Mouse (Mus musculus) embryonic facial prominence, embryonic 10.5 days (tissue): Measurements from ENCODE around the gene Il2. TPM values are rescaled to one million over a fixed set of nuclear protein-coding genes. Genes with fewer than 3 reads are reported as not detected.

Experiments used
- DNase-seq: peaks from one replicate; pipeline ENCODE4 v3.0.0-alpha.2; 2017; ENCODE audit warnings: low spot score
- H3K27ac ChIP-seq: fragments of 300-500 bp; sonication (generic); replicated peaks from 2 replicates; pipeline ENCODE4 v1.5.1; 2016; ENCODE audit warnings: mild to moderate bottlenecking
- H3K27me3 ChIP-seq: fragments of 300-500 bp; sonication (generic); replicated peaks from 2 replicates; pipeline ENCODE4 v1.6.1; 2016; ENCODE audit warnings: low read depth, mild to moderate bottlenecking; ENCODE audit not compliant: poor library complexity, severe bottlenecking
- H3K36me3 ChIP-seq: fragments of 300-500 bp; sonication (generic); replicated peaks from 2 replicates; pipeline ENCODE4 v1.6.1; 2016; ENCODE audit warnings: mild to moderate bottlenecking, moderate library complexity
- H3K4me1 ChIP-seq: fragments of 300-500 bp; sonication (generic); 2 replicates; pipeline ENCODE4 v1.6.1; 2016
- H3K4me3 ChIP-seq: fragments of 300-500 bp; sonication (generic); 2 replicates; pipeline ENCODE4 v1.5.1; 2016; ENCODE audit warnings: mild to moderate bottlenecking, moderate library complexity
- H3K9me3 ChIP-seq: fragments of 300-500 bp; sonication (generic); 2 replicates; pipeline ENCODE4 v1.6.1; 2016; ENCODE audit warnings: mild to moderate bottlenecking
- WGBS: fragments of 180-500 bp; shearing (Covaris S2); methylation state at CpG from one replicate; pipeline ENCODE4 v1.1.7; 2016; 5-methylcytosine and 5-hydroxymethylcytosine counted together
- polyA plus RNA-seq: library from polyadenylated mRNA; unstranded; fragments of >200 nt; fragmentation: Nextera tagmentation; extraction: Ambion mirVana; gene quantifications from 2 replicates; pipeline ENCODE4 v1.2.1, GENCODE M21; 2016

Gene Il2
- 0.18 and 0.22 TPM in 2 replicates for polyA plus RNA-seq

DNA sequence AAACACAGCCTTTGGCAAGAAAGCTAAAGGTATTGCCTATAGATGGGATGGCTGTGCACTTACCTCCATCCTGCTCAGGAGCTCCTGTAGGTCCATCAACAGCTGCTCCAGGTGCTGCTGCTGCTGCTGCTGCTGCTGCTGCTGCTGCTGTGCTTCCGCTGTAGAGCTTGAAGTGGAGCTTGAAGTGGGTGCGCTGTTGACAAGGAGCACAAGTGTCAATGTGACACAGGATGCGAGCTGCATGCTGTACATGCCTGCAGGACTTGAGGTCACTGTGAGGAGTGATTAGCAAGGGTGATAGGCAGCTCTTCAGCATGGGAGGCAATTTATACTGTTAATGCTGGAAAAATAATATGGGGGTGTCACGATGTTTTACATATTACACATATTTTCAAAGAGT is at the start of gene Il2:
Gene Il2, minus strand, starts transcription at position 305 of the 400 bp plus-strand sequence.
- Histone ChIP-seq H3K27ac (no peak within 1 kb of the TSS), H3K4me3 (no peak within 1 kb of the TSS), H3K9me3 (no peaks in the 10 kb centered on the region), H3K27me3 (no peaks in the 10 kb centered on the region), H3K4me1 (no peaks in the 10 kb centered on the region), H3K36me3 (no peaks in the 10 kb centered on the region)
- no peak for DNase-seq
- 82% methylated on average over 4 of the region's 4 CpGs for WGBS

DNA sequence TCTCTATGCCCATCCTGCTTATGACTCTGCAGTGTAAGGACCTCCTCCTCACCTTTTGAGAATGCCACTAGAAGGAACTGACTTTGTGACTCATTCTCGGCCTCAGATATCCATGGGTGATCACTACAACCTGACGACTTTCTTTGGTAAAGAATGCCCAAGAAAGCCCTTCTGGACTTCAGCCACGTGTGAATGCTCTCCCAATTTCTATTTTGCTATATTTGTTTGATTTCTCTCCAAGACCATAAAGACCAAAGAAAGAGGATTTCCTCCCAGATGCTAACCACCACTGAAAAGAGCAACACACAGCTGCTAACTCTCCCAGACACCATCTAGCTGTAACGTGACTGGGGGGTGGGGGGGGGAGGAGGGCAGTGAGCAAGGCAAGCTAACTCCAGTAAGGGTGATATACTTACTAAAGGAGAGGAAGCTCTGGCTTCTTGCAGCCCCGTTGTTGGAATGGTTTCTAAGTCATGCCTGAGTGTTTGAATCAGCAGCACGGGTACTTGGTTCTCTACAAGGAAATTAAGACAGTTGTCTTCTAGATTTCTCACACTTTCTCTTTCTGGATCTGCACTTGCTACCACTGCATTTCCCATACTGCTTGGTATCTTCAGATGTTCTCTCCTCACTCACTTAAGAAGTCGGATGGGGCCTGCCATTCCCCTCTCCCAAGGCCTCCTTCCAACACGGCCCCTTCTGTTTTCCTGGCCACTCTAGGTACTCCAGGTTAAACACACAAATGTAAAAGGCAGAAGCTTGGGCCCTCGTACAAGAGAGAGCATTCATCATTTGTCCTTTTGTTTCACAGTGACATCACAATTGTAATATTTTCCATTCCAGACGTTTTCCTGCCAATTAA is 49.2 kb upstream of the Il2 start:
- WGBS: 81% methylated on average over 10 of the region's 10 CpGs
- Histone ChIP-seq H3K27me3 (no peaks in the 10 kb centered on the region), H3K36me3 (no peaks in the 10 kb centered on the region), H3K9me3 (no peaks in the 10 kb centered on the region; the same call in 1 of the 2 replicates), H3K4me3 (no peak overlapping the region), H3K4me1 (no peaks in the 10 kb centered on the region), H3K27ac (no peak overlapping the region)
- no peak for DNase-seq

DNA sequence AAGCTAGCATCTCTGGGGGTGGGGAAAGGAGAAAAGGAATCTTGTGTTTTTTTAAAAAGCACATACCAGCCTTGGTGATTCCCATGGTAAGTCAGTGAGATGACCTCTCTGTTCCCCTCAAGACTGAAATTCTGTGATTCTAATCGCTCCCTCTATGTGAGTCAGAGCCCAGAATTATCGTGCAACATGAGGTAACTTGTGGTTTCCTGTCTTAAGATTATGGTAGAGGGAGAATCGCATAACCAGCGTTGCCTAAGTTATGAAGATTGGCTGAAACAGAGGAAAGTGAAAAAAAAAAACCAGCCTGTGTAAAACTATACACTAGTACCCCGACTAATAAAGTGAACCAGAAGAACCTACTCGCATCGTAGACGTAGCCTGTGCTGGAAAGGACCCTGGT is 47.5 kb upstream of the Il2 start:
- Histone ChIP-seq H3K27ac (no peak overlapping the region), H3K9me3 (no peaks in the 10 kb centered on the region; the same call in 1 of the 2 replicates), H3K4me1 (no peaks in the 10 kb centered on the region), H3K36me3 (no peaks in the 10 kb centered on the region), H3K4me3 (no peak overlapping the region), H3K27me3 (no peaks in the 10 kb centered on the region)
- WGBS: 92% methylated on average over 8 of the region's 8 CpGs
- DNase-seq: no peak

DNA sequence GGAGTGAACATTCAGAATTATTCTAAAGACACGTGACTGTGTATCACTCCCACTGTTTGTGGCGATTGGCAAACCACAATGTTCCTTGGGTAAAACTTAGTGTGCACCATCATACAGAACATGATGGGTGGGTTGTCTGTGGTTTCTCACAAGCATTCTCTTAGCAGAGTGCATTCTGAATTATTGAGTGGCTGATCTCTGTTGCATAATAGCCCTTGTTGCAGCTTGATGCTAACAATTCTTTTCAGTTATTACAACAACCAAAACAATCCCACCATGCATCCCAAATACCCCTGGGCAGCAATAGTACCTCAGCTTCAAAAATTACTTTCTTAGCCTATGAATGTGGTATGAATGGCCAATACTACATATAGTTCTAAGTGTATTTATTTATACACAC is 43.5 kb upstream of the Il2 start:
- no peaks in the 10 kb centered on the region for H3K36me3 ChIP-seq
- H3K27ac ChIP-seq: no peak overlapping the region
- 96% methylated on average over 2 of the region's 2 CpGs for WGBS
- no peaks in the 10 kb centered on the region for H3K4me1 ChIP-seq
- DNase-seq: no peak
- no peaks in the 10 kb centered on the region for H3K27me3 ChIP-seq
- no peak overlapping the region for H3K4me3 ChIP-seq
- H3K9me3 ChIP-seq: no peaks in the 10 kb centered on the region; the same call in 1 of the 2 replicates

DNA sequence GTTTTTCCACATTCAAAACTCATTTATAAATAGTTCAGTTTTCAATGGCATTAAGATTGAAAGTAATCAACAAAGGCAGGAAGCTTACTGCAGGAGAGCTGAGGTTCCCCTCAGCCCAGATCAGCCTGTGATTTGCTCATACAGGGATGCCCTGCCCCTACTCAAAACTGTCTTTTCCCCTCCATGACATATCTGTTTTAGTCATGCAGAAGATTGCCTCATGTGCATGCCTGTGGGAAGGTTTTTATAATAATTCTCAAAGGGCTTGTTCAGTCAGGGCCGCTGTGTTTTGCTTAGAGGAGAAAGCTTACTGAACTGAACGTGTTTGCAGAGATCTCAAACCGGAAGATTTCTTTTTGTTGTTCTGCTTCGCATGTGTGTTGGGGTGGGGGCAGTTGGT is 35.3 kb upstream of the Il2 start:
- H3K27me3 ChIP-seq: no peaks in the 10 kb centered on the region
- H3K36me3 ChIP-seq: no peaks in the 10 kb centered on the region
- DNase-seq: no peak
- no peaks in the 10 kb centered on the region for H3K9me3 ChIP-seq
- 87% methylated on average over 4 of the region's 4 CpGs for WGBS
- H3K4me1 ChIP-seq: peaks cover 3% of the 10 kb centered on the region; the same call in 1 of the 2 replicates
- H3K4me3 ChIP-seq: no peak overlapping the region
- H3K27ac ChIP-seq: no peak overlapping the region

DNA sequence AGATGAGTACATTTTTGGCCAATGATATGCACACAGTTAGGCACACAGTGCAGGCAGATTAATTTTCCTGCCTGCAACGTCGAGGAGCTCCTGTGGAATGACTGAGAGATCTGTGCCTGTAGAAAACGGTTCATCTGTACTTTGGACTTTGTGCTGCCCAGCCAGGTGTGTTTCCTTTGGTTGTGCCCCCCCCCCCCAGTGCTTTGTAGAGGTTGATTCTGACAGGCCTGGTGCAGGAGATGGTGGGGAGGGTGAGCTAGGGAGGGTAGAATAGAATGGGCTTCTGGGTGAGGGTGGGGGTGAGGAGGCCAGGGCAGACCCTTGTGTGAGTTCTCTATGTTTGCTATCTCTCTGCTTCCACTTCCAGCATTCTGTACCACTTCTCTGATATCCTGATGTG is 32.5 kb upstream of the Il2 start:
- H3K36me3 ChIP-seq: no peaks in the 10 kb centered on the region
- no peak for DNase-seq
- no peak overlapping the region for H3K4me3 ChIP-seq
- no peak overlapping the region for H3K27ac ChIP-seq
- no peaks in the 10 kb centered on the region for H3K27me3 ChIP-seq
- peaks cover 12% of the 10 kb centered on the region for H3K4me1 ChIP-seq
- no peaks in the 10 kb centered on the region for H3K9me3 ChIP-seq
- WGBS: 84% methylated on average over 3 of the region's 3 CpGs

DNA sequence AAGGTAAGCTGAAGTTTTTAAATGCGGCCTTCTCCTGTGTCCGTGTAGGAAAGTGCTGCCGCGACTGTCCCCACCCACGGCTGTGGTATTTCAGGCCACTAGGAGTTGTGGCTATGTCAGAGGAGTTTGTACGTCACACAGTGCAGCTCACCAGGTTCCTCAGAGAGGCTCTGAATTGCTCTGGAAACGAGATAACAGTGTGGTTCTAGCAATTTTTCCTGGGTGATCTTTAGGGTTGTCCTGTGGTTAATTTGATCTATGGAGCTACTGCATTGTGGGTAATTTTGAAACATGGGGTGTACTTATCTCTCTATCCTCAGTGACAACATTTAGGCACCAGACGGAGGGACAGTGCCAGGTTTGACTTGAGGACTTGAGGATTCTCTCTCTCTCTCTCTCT is 31.3 kb upstream of the Il2 start:
- Histone ChIP-seq H3K27ac (no peak overlapping the region), H3K36me3 (no peaks in the 10 kb centered on the region), H3K4me3 (no peak overlapping the region), H3K27me3 (no peaks in the 10 kb centered on the region), H3K4me1 (peaks cover 12% of the 10 kb centered on the region), H3K9me3 (no peaks in the 10 kb centered on the region)
- whole genome bisulfite sequencing: 70% methylated on average over 8 of the region's 8 CpGs
- no peak for DNase-seq

DNA sequence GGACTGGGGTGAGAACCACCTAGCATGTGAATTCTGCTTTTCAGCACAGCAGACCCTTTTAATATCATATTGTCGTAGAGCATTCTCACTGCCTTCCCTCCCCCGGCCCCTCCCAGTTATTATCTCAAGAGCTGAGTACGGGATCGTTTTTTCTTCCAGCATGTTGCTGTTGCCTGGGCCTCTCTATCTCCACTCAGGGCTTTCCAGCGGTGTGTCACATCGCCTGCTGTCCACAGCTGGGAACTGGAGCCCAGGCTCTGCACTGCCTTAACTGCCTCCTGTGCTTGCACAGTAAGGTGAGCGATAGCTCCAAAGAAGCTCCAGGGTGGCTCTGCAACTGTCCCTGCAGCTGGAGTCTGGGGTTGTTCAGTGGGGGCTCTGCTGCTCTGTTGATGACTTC is 28.6 kb upstream of the Il2 start:
- no peak overlapping the region for H3K27ac ChIP-seq
- peaks cover 12% of the 10 kb centered on the region for H3K4me1 ChIP-seq
- no peaks in the 10 kb centered on the region for H3K36me3 ChIP-seq
- H3K27me3 ChIP-seq: no peaks in the 10 kb centered on the region
- no peak overlapping the region for H3K4me3 ChIP-seq
- DNase-seq: no peak
- WGBS: 80% methylated on average over 7 of the region's 7 CpGs
- no peaks in the 10 kb centered on the region for H3K9me3 ChIP-seq

DNA sequence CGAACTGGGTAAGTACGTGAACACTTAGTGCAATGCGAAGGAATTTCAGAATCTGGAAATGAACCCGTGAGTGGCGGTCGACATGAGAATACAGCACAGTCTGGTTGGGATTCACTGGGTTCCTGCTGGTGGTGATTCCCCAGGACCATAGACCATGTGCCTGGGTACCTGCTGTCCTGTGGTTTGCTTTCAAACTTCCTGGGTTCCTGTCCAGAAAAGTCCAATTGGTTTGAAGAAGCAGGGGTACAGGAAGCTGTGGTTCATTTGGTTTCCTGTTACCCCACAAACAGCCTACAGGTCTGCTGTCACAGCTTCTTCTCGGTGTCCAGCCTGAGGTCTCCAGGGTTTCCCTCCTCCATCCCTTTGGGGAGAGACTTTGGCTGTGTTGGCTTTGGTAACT is 27.2 kb upstream of the Il2 start:
- Histone ChIP-seq H3K27me3 (no peaks in the 10 kb centered on the region), H3K36me3 (no peaks in the 10 kb centered on the region), H3K27ac (no peak overlapping the region), H3K4me3 (no peak overlapping the region), H3K9me3 (no peaks in the 10 kb centered on the region), H3K4me1 (peaks cover 12% of the 10 kb centered on the region)
- WGBS: 90% methylated on average over 7 of the region's 7 CpGs
- DNase-seq: no peak

DNA sequence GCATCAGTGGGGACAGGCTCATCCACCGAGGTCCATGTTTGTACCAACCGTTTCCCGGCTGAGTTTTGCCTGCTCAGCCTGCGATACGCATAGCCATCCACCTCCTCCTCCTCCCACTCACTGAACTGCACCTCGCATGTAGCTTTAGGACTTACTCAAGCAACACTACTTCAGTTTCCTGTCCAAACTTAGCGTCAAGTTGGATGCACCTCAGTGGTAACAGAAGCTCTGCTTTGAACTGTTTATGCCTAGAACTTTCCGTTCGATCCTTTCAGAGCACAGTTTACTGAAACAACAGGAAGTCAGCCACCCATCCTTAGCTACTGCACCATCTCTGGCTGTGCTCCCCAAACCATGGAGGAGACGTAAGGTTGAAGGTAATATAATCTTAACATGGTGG is 26.5 kb upstream of the Il2 start:
- H3K4me3 ChIP-seq: no peak overlapping the region
- no peak for DNase-seq
- no peaks in the 10 kb centered on the region for H3K9me3 ChIP-seq
- 90% methylated on average over 10 of the region's 10 CpGs for WGBS
- peaks cover 12% of the 10 kb centered on the region for H3K4me1 ChIP-seq
- no peaks in the 10 kb centered on the region for H3K36me3 ChIP-seq
- no peak overlapping the region for H3K27ac ChIP-seq
- H3K27me3 ChIP-seq: no peaks in the 10 kb centered on the region

DNA sequence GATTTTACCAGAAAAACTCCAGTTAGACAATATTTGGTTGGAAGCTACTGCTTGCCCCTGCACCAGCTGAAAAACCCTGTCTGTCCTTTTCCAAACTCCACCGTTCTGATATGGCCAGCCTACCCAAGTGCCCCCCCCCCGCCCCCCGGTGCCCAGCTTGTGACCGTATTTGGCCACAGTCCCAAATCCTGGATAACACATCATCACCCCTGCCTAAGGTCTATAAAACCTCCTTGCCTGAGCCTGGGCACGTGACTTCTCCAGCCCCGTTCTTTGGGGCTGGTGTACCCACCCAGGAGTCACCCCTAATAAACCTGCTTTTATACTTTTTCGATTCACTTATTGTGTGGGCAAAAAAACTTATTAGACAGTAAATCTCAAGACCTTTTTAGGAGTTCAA is 21.1 kb upstream of the Il2 start:
- no peak for DNase-seq
- 89% methylated on average over 7 of the region's 7 CpGs for WGBS
- Histone ChIP-seq H3K36me3 (no peaks in the 10 kb centered on the region), H3K27me3 (no peaks in the 10 kb centered on the region), H3K9me3 (no peaks in the 10 kb centered on the region), H3K4me1 (no peaks in the 10 kb centered on the region; the same call in 1 of the 2 replicates), H3K27ac (no peak overlapping the region), H3K4me3 (no peak overlapping the region)

DNA sequence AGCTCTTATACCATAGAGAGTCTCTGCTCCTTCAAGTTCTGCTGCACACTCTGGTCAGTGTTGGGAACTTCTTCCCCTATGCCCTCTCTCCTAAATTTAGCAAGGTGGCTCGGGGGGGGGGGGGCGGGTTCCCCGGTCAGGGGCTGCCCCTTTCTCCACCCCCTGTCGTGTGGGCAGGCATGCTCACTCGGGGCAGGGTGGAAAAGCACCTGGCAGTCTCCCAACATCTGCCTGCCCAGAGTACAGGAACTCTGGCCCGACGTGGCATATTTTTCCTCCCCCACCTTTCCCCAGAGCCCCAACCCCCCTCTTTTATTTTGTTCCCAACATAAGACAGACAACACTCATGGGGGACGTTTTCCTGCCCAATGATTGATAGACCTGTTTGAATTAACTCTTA is 20.6 kb upstream of the Il2 start:
- Histone ChIP-seq H3K4me3 (no peak overlapping the region), H3K27ac (no peak overlapping the region), H3K27me3 (no peaks in the 10 kb centered on the region), H3K9me3 (no peaks in the 10 kb centered on the region), H3K36me3 (no peaks in the 10 kb centered on the region), H3K4me1 (no peaks in the 10 kb centered on the region; the same call in 1 of the 2 replicates)
- DNase-seq: no peak
- 60% methylated on average over 8 of the region's 8 CpGs for WGBS

DNA sequence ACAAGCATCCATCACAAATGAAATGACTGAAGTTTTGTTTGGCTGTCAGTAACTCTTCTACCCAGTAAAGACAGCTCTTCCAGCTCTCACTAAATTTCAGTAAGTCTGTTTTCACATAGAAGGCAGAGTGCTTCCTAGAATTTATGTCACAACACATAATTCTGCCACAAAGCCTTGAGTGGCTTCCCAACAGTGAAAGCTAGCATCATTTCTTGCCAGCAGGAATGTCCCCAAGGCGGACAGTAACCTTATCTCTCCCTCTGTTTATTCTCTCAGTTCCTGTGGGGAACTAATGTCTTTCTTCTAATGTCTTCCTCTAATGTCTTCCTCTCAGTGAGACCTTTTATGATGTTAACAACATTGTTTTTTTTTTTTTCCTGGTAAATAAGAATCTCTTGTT is 19.2 kb upstream of the Il2 start:
- Histone ChIP-seq H3K27me3 (no peaks in the 10 kb centered on the region), H3K36me3 (no peaks in the 10 kb centered on the region), H3K27ac (no peak overlapping the region), H3K9me3 (no peaks in the 10 kb centered on the region), H3K4me1 (no peaks in the 10 kb centered on the region; the same call in 1 of the 2 replicates), H3K4me3 (no peak overlapping the region)
- no peak for DNase-seq
- WGBS: 63% methylated on average over 1 of the region's 1 CpGs
